Mouse (Mus musculus): ENCODE measurements around the gene Myog.

Gene Myog

GRCm38 (mm10) chr1:134320691-134321301, 31.0 kb downstream of the Myog start:
- DNase-seq (ENCODE audit: low spot score in 2 of 2) = no peak

- peak in 1 of 2 experiments; percentile 46 for DNase-seq (ENCODE audit: low spot score in 2 of 2)
Measured at GRCm38 (mm10) chr1:134322591-134322990, 32.8 kb downstream of the Myog start.

GRCm38 (mm10) chr1:134326841-134327346, 37.1 kb downstream of the Myog start:
- DNase-seq (ENCODE audit: low spot score in 2 of 2) = no peak

GRCm38 (mm10) chr1:134331879-134332635, 42.3 kb downstream of the Myog start:
- DNase-seq (ENCODE audit: low spot score in 2 of 2) = peak; percentile 90 to 91

- peak; percentile 75 to 78 for DNase-seq (ENCODE audit: low spot score in 2 of 2)
Measured at GRCm38 (mm10) chr1:134332770-134333271, 43.0 kb downstream of the Myog start, which contains the start of gene Ppfia4. Gene Ppfia4, minus strand, starts transcription at chr1:134332928.

GRCm38 (mm10) chr1:134333371-134334110, 43.8 kb downstream of the Myog start:
- DNase-seq (ENCODE audit: low spot score in 2 of 2) = no peak

GRCm38 (mm10) chr1:134334111-134334827, 44.5 kb downstream of the Myog start:
- no peak for DNase-seq (ENCODE audit: low spot score in 2 of 2)

- peak; percentile 53 to 59 for DNase-seq (ENCODE audit: low spot score in 2 of 2)
Measured at GRCm38 (mm10) chr1:134335211-134335923, 45.6 kb downstream of the Myog start.

- DNase-seq (ENCODE audit: low spot score in 2 of 2) = no peak
Measured at GRCm38 (mm10) chr1:134335924-134336810, 46.4 kb downstream of the Myog start.

GRCm38 (mm10) chr1:134336958-134337710, 47.3 kb downstream of the Myog start:
- DNase-seq (ENCODE audit: low spot score in 2 of 2) = no peak

GRCm38 (mm10) chr1:134339162-134339561, 49.4 kb downstream of the Myog start:
- DNase-seq (ENCODE audit: low spot score in 2 of 2) = no peak

- DNase-seq (ENCODE audit: low spot score in 2 of 2) = no peak
Measured at GRCm38 (mm10) chr1:134339757-134340619, 50.2 kb downstream of the Myog start.

GRCm38 (mm10) chr1:134341641-134342277, 52.0 kb downstream of the Myog start:
- no peak for DNase-seq (ENCODE audit: low spot score in 2 of 2)

All from right cerebral cortex, adult 2 months (tissue).